Comparison of ENCODE assay signal across 24 mouse cellular contexts in the genomic region with DNA sequence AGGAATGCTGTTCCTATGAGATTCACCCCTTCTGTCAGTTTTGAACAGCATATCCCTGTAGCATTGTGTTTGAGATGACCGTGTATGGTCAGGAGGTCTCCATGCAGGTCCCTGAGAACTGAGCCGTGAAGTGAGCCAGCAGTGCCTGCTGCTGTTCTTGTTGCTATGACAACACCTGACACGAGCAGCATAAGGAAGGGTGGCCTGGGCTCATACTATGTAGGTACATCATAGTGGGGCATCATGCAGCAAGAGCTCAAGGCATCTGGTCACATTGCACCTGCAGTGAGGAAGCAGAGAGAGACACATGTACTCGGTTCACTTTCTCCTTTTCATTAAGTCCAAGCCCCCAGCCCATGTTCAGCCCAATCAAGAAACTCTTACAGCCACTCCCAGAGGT. TPM values are rescaled to one million over a fixed set of nuclear protein-coding genes. Genes with fewer than 3 reads are reported as not detected.
"Had no signal": no experiment of that assay in that cellular context is flagged by ENCODE, and none has a peak within 500 bp of the region (broad histone marks: within the 10 kb centered on the region; RNA-seq: fewer than 3 reads in every experiment).

No protein-coding gene starts in this region.

- H3K9ac ChIP-seq: liver, postnatal 0 days; lung, embryonic 15.5 days; midbrain, embryonic 13.5 days; midbrain, embryonic 15.5 days; neural tube, embryonic 12.5 days had no signal

- ATAC-seq: liver, postnatal 0 days; lung, postnatal 0 days; midbrain, embryonic 13.5 days; midbrain, embryonic 15.5 days had no signal

- H3K27ac ChIP-seq: lung, embryonic 15.5 days; macrophage; midbrain, embryonic 13.5 days; midbrain, embryonic 15.5 days; neural tube, embryonic 12.5 days had no signal

- H3K9me3 ChIP-seq: lung, embryonic 15.5 days; megakaryocyte, embryonic 14.5 days; midbrain, embryonic 13.5 days; midbrain, embryonic 15.5 days; neural tube, embryonic 12.5 days had no signal

- H3K4me2 ChIP-seq: lung, embryonic 15.5 days; midbrain, embryonic 11.5 days; midbrain, embryonic 13.5 days; midbrain, embryonic 15.5 days; neural tube, embryonic 12.5 days had no signal

- H3K4me3 ChIP-seq: lung, embryonic 15.5 days; megakaryocyte, embryonic 14.5 days; midbrain, embryonic 13.5 days; midbrain, embryonic 15.5 days; neural tube, embryonic 12.5 days had no signal

- H3K27me3 ChIP-seq: lung, embryonic 15.5 days; megakaryocyte, embryonic 14.5 days; midbrain, embryonic 13.5 days; midbrain, embryonic 15.5 days; neural tube, embryonic 12.5 days had no signal

- H3K4me1 ChIP-seq: lung, embryonic 15.5 days; megakaryocyte, embryonic 14.5 days; midbrain, embryonic 13.5 days; midbrain, embryonic 15.5 days; neural tube, embryonic 12.5 days had no signal

- DNase-seq: liver, postnatal 0 days; lung, adult 2 months; lung, postnatal 14 days; lung, postnatal 36 days; retina, postnatal 1 day; right cerebral cortex, adult 18-20 months; right cerebral cortex, postnatal 25 days; right cerebral cortex, postnatal 4 days; spleen, adult 18-20 months; thymus, adult 18-20 months; thymus, postnatal 14 days; thymus, postnatal 36 days had no signal

RNA-seq across cellular contexts. Expression of a gene that starts 25.9 kb away (rescaled TPM):
- total RNA-seq: megakaryocyte progenitor cell, adult 5-6 weeks; midbrain, postnatal 0 days; monocyte, adult 5-6 weeks had no signal
- polyA plus RNA-seq: liver, postnatal 0 days; lung, adult 2 months; lung, embryonic 15.5 days; lung, postnatal 0 days; macrophage; midbrain, embryonic 11.5 days; midbrain, embryonic 13.5 days; midbrain, embryonic 15.5 days; midbrain, postnatal 0 days; thymus, postnatal 0 days had no signal
